Mouse (Mus musculus) stomach, postnatal 0 days (tissue): ENCODE measurements around the gene Prkd2. TPM values are rescaled to one million over a fixed set of nuclear protein-coding genes. Genes with fewer than 3 reads are reported as not detected.
A peak's percentile ranks its signal among the peaks of the same experiment; 100 is the strongest.

Experiments
- ATAC-seq: fragments of 200-750 bp; cut with Nextera tagmentation; 2 replicates; pipeline ENCODE4 v1.8.0; 2017; ENCODE audit not compliant: low FRiP score, low TSS enrichment
- DNase-seq: peaks from one replicate; pipeline ENCODE4 v3.0.0-alpha.2; 2016; ENCODE audit warnings: low spot score
- H3K27ac ChIP-seq: fragments of 300-500 bp; sonication (generic); replicated peaks from 2 replicates; pipeline ENCODE4 v1.5.1; 2014; ENCODE audit warnings: mild to moderate bottlenecking, control low read depth
- H3K27me3 ChIP-seq: fragments of 300-500 bp; sonication (generic); 2 replicates; pipeline ENCODE4 v1.6.1; 2014; ENCODE audit warnings: low read length; ENCODE audit not compliant: control insufficient read depth, insufficient read depth
- H3K36me3 ChIP-seq: fragments of 300-500 bp; sonication (generic); 2 replicates; pipeline ENCODE4 v1.6.1; 2014; ENCODE audit warnings: low read length, mixed read lengths; ENCODE audit not compliant: control insufficient read depth, insufficient read depth
- H3K4me1 ChIP-seq: fragments of 300-500 bp; sonication (generic); replicated peaks from 2 replicates; pipeline ENCODE4 v1.6.1; 2014; ENCODE audit warnings: antibody characterized with exemption; ENCODE audit not compliant: control insufficient read depth, insufficient read depth
- H3K4me2 ChIP-seq: fragments of 300-500 bp; sonication (generic); replicated peaks from 2 replicates; pipeline ENCODE4 v1.6.1; 2014; ENCODE audit warnings: low read depth, mild to moderate bottlenecking, control low read depth, moderate library complexity
- H3K4me3 ChIP-seq: fragments of 300-500 bp; sonication (generic); 2 replicates; pipeline ENCODE4 v1.5.1; 2014; ENCODE audit warnings: low read depth, low read length, control low read depth
- H3K9ac ChIP-seq: fragments of 300-500 bp; sonication (generic); 2 replicates; pipeline ENCODE4 v1.6.1; 2014; ENCODE audit warnings: mild to moderate bottlenecking, low read length, control low read depth, mixed read lengths
- H3K9me3 ChIP-seq: fragments of 300-500 bp; sonication (generic); 2 replicates; pipeline ENCODE4 v1.6.1; 2016; ENCODE audit warnings: low read length; ENCODE audit not compliant: control insufficient read depth
- CTCF ChIP-seq: IDR thresholded peaks from 2 replicates; pipeline ENCODE4 v1.5.1; 2016; ENCODE audit warnings: antibody characterized with exemption, low read depth, mild to moderate bottlenecking, moderate library complexity
- EP300 ChIP-seq: optimal IDR thresholded peaks from 2 replicates; pipeline ENCODE3; 2016; ENCODE audit warnings: antibody characterized with exemption
- WGBS: fragments of 180-500 bp; shearing (Covaris S2); extraction: QIAGEN DNeasy Blood & Tissue Kit; methylation state at CpG from one replicate; pipeline ENCODE4 v1.1.7; 2014; 5-methylcytosine and 5-hydroxymethylcytosine counted together
- polyA plus RNA-seq: library from polyadenylated mRNA; unstranded; fragments of >200 nt; fragmentation: Nextera tagmentation; extraction: Ambion mirVana; gene quantifications from 2 replicates; pipeline ENCODE4 v1.2.1, GENCODE M21; 2015

The Prkd2 gene
- polyA plus RNA-seq, 1 experiment from 2014 or later = 7.5 TPM

DNA sequence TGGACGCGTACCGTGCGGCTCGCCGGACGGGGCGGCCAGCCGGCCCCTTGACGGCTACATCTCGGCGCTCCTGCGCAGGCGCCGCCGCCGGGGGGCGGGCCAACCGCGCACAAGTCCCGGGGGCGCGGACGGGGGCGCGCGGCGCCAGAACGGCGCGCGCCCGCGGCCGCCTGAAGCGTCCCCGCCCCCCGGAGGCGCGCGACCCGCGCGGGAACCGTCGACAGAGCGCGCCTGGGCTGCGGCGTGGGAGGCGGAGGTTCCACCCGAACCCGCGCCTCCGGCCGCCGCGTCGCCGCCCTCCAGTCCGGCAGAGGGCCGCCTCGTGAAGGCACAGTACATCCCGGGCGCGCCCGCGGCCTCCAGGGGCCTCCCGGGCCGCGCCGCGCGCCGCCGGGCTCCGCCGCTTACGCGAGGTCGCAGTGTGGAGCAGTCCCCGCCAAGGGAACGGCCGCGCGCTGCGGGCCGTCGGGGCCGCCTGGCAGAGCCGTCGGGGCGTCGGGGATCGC lies 42.6 kb downstream of the Prkd2 start:
- DNase-seq = no peak
- TF ChIP-seq CTCF = no peak
- no peak for TF ChIP-seq EP300
- peaks cover 15% of the 10 kb centered on the region for H3K36me3 ChIP-seq
- H3K27ac ChIP-seq = no peak overlapping the region
- H3K27me3 ChIP-seq = no peaks in the 10 kb centered on the region
- no peak overlapping the region for H3K9ac ChIP-seq
- 18% methylated on average over 66 of the region's 95 CpGs for WGBS
- H3K9me3 ChIP-seq = peaks cover 8% of the 10 kb centered on the region
- peaks cover 3% of the 10 kb centered on the region; the same call in 1 of the 2 replicates for H3K4me1 ChIP-seq
- peak overlapping the region; percentile 19 for H3K4me3 ChIP-seq
- peak overlapping the region; percentile 31 for H3K4me2 ChIP-seq
- ATAC-seq = no peak

DNA sequence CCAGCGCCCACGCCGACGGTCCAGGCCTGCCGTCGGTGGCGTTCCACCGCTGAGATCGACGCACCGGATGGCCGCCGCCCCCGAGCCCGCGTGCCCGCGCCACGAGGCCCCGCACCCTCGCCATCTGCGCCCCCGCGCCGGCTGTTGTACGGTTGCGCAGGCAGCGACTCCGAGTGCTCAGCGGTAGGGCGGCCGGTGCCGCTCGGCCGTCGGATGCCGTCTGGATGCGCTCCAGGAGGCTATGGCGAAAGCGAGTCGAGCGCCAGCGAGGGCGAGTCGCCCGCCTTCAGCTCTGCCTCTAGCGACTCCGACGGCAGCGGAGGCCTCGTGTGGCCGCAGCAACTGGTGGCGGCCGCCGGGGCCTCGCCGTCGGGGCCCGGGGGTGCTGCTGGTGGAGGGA lies 43.2 kb downstream of the Prkd2 start:
- no peak for TF ChIP-seq EP300
- no peak for TF ChIP-seq CTCF
- H3K4me3 ChIP-seq = no peak overlapping the region
- no peaks in the 10 kb centered on the region for H3K27me3 ChIP-seq
- 58% methylated on average over 59 of the region's 59 CpGs for WGBS
- H3K9me3 ChIP-seq = peaks cover 8% of the 10 kb centered on the region
- H3K9ac ChIP-seq = no peak overlapping the region
- no peak for DNase-seq
- H3K27ac ChIP-seq = no peak overlapping the region
- H3K4me2 ChIP-seq = peak overlapping the region; percentile 31; the same call in 1 of the 2 replicates
- no peak for ATAC-seq
- no peaks in the 10 kb centered on the region; the same call in 1 of the 2 replicates for H3K4me1 ChIP-seq
- peaks cover 15% of the 10 kb centered on the region for H3K36me3 ChIP-seq

DNA sequence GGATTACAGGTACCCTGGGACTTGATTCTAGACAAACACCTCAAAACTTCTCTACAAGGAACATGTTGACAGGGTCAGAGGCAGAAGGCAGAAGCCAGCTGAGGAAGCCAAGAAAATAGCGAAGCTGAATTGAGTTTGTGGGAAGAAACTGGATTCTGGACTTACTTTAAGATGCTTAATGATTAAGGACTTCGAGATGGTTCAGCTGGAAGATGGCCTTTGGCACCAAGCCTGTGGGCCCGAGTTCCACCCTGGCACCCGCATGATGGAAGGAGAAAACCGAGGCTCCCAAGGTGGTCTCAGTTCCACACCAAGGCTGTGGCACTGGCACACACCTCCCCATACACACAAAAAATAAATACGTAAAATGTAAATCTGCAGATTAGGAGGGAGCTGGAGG lies 47.8 kb downstream of the Prkd2 start:
- Histone ChIP-seq H3K9me3 (peaks cover 6% of the 10 kb centered on the region), H3K4me2 (peak overlapping the region; percentile 58), H3K36me3 (peaks cover 7% of the 10 kb centered on the region; the same call in 1 of the 2 replicates), H3K27ac (peak overlapping the region; percentile 91), H3K4me1 (no peaks in the 10 kb centered on the region; the same call in 1 of the 2 replicates), H3K27me3 (no peaks in the 10 kb centered on the region), H3K4me3 (no peak overlapping the region), H3K9ac (no peak overlapping the region; the same call in 1 of the 2 replicates)
- no peak for ATAC-seq
- DNase-seq = no peak
- TF ChIP-seq CTCF = no peak
- TF ChIP-seq EP300 = no peak
- WGBS = 27% methylated on average over 6 of the region's 6 CpGs

DNA sequence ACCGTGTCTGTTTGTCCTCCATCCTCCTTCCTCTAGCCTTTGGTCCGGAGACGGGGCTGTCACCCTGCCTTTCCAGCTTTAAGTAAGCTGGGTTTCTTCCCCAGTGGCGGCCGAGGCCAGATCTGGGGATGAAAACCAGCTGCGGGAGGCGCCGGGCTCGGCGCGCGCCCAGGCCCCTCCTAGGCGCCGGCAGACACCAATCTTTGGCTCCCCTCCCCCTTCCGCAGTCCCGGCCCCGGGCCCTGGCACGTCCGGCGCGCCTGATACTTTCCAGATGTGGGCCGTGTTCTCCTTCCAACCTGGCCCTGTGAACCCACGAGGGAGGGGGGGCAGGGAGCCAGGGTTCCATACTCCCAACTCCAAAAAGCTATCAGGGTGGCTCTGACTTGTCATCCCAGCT lies 48.2 kb downstream of the Prkd2 start:
- H3K9ac ChIP-seq = no peak overlapping the region; the same call in 1 of the 2 replicates
- H3K4me1 ChIP-seq = no peaks in the 10 kb centered on the region; the same call in 1 of the 2 replicates
- H3K4me2 ChIP-seq = peak overlapping the region; percentile 58
- DNase-seq (peak; percentile 78), ATAC-seq (peak; percentile 75; the same call in 1 of the 2 replicates)
- H3K4me3 ChIP-seq = 0 out of 2 replicates have a peak overlapping the region, but pooled peaks have one; percentile 33
- WGBS = 2% methylated on average over 20 of the region's 23 CpGs
- peak; percentile 86 for TF ChIP-seq EP300
- no peak for TF ChIP-seq CTCF
- peaks cover 2% of the 10 kb centered on the region for H3K9me3 ChIP-seq
- no peaks in the 10 kb centered on the region for H3K27me3 ChIP-seq
- H3K36me3 ChIP-seq = peaks cover 3% of the 10 kb centered on the region; the same call in 1 of the 2 replicates
- H3K27ac ChIP-seq = peak overlapping the region; percentile 91

DNA sequence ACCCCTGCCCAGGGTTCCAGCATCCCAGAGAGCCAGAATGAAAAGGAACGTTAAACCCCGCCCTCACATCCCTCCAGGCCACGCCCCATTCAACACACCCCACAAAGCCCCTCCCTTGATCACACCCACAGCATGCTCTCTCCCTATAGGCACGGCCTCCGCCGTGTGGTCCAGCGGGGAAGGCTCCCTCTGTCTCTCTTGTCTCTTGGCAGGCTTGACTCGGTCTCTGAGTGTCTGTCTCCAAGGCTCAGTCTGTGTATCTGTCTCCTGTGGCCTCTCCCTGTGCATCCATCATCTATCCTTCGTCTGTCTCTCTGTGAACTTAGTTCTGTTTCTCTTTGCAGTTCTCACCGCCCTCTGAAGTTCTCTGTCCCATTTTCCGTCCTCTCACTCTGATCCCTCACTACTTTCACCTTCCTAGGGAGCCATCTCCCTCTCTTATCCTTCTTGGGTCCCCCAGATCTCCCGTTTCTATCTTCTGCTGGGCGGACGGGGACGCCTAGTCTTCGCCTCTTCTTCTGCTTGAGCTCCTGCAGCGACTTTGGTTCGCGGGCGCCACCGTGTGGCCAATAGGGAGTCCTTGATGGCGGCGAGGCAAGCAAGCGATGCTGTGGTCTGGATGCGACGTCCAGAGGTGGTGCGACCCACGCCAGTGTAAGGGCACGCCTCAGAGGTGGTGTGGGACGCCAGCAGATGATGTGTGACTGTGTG lies 49.1 kb downstream of the Prkd2 start, which contains the start of gene Gng8:
Gene Gng8, plus strand, starts transcription at position 146 of the 711 bp plus-strand sequence.
- H3K36me3 ChIP-seq = no peaks in the 10 kb centered on the region
- H3K27me3 ChIP-seq = no peaks in the 10 kb centered on the region
- peak within 1 kb of the TSS; percentile 58 for H3K4me2 ChIP-seq
- TF ChIP-seq EP300 (no peak), CTCF (peak; percentile 98)
- no peaks in the 10 kb centered on the region; the same call in 1 of the 2 replicates for H3K4me1 ChIP-seq
- DNase-seq (peak; percentile 85), ATAC-seq (peak; percentile 86)
- H3K27ac ChIP-seq = peak within 1 kb of the TSS; percentile 91
- under 1% methylated on average over 30 of the region's 30 CpGs for WGBS
- H3K4me3 ChIP-seq = peak within 1 kb of the TSS; percentile 33
- H3K9ac ChIP-seq = no peak within 1 kb of the TSS; the same call in 1 of the 2 replicates
- no peaks in the 10 kb centered on the region for H3K9me3 ChIP-seq

DNA sequence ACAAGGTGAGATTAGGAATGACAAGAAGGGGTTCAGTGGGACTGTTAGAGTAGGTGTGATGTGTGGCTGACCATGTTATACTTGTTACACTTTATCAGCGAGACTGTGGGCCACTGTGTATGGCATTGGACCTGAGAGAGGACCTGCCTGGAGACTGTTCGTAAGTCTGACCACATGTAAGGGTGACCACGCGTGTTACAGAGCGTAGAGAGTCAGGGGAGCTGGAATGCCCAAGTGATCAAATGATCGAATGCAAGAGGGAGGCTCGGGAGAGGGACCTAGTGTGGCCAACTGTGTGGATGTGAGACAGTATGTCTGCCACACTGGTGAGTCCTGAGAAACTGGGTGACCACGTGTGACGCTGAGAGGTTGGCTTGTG lies 49.6 kb downstream of the Prkd2 start:
- no peak for TF ChIP-seq CTCF
- TF ChIP-seq EP300 = no peak
- Histone ChIP-seq H3K27ac (no peak overlapping the region), H3K4me2 (peak overlapping the region; percentile 58), H3K4me3 (peak overlapping the region; percentile 33; the same call in 1 of the 2 replicates), H3K36me3 (no peaks in the 10 kb centered on the region), H3K27me3 (no peaks in the 10 kb centered on the region), H3K4me1 (no peaks in the 10 kb centered on the region; the same call in 1 of the 2 replicates), H3K9ac (no peak overlapping the region), H3K9me3 (no peaks in the 10 kb centered on the region)
- ATAC-seq = no peak; the same call in 1 of the 2 replicates
- no peak for DNase-seq
- 41% methylated on average over 9 of the region's 9 CpGs for WGBS
